Mouse (Mus musculus): ENCODE results near the gene Fam57a.

Gene Fam57a

GRCm38 (mm10) chr11:76179495-76180145 is at the start of gene Fam57a, which contains the start of gene Vps53:
Fam57a (plus strand) TSS chr11:76179671.
Vps53 (minus strand) TSS chr11:76179647.
- DNase-seq (ENCODE audit: low spot score): peak; percentile 73

GRCm38 (mm10) chr11:76130859-76131258 is 48.6 kb upstream of the Fam57a start:
- DNase-seq (ENCODE audit: low spot score): no peak

GRCm38 (mm10) chr11:76135641-76136437 is 43.6 kb upstream of the Fam57a start:
- DNase-seq (ENCODE audit: low spot score): no peak

GRCm38 (mm10) chr11:76137996-76138395 is 41.5 kb upstream of the Fam57a start:
- DNase-seq (ENCODE audit: low spot score): no peak

GRCm38 (mm10) chr11:76144386-76144785 is 35.1 kb upstream of the Fam57a start:
- DNase-seq (ENCODE audit: low spot score): no peak

- no peak for DNase-seq (ENCODE audit: low spot score)
Measured at GRCm38 (mm10) chr11:76145169-76145568, 34.3 kb upstream of the Fam57a start.

GRCm38 (mm10) chr11:76146187-76147010 is 33.1 kb upstream of the Fam57a start:
- no peak for DNase-seq (ENCODE audit: low spot score)

- no peak for DNase-seq (ENCODE audit: low spot score)
Measured at GRCm38 (mm10) chr11:76148055-76149008, 31.1 kb upstream of the Fam57a start.

GRCm38 (mm10) chr11:76150980-76151379 is 28.5 kb upstream of the Fam57a start:
- no peak for DNase-seq (ENCODE audit: low spot score)

GRCm38 (mm10) chr11:76153236-76153951 is 26.1 kb upstream of the Fam57a start:
- DNase-seq (ENCODE audit: low spot score): no peak

- no peak for DNase-seq (ENCODE audit: low spot score)
Measured at GRCm38 (mm10) chr11:76154200-76154599, 25.3 kb upstream of the Fam57a start.

GRCm38 (mm10) chr11:76154861-76155260 is 24.6 kb upstream of the Fam57a start:
- DNase-seq (ENCODE audit: low spot score): no peak

- DNase-seq (ENCODE audit: low spot score): no peak
Measured at GRCm38 (mm10) chr11:76158375-76158774, 21.1 kb upstream of the Fam57a start.

GRCm38 (mm10) chr11:76160251-76160650 is 19.2 kb upstream of the Fam57a start:
- no peak for DNase-seq (ENCODE audit: low spot score)

GRCm38 (mm10) chr11:76166657-76167056 is 12.8 kb upstream of the Fam57a start:
- no peak for DNase-seq (ENCODE audit: low spot score)

- peak; percentile 62 for DNase-seq (ENCODE audit: low spot score)
Measured at GRCm38 (mm10) chr11:76167079-76167765, 12.2 kb upstream of the Fam57a start.

- DNase-seq (ENCODE audit: low spot score): no peak
Measured at GRCm38 (mm10) chr11:76168976-76169375, 10.5 kb upstream of the Fam57a start.

- no peak for DNase-seq (ENCODE audit: low spot score)
Measured at GRCm38 (mm10) chr11:76170207-76170606, 9.3 kb upstream of the Fam57a start.

GRCm38 (mm10) chr11:76178726-76179494 is 561 bp upstream of the Fam57a start:
- peak; percentile 19 for DNase-seq (ENCODE audit: low spot score)
